Mouse (Mus musculus) ES-E14 (cell line): Measurements from ENCODE around the gene Klhdc7b.

Experiments used
- HCFC1 ChIP-seq: IDR thresholded peaks from 2 replicates; pipeline ENCODE4 v1.6.1; 2012; ENCODE audit warnings: low read length, inconsistent platforms, borderline replicate concordance; ENCODE audit not compliant: insufficient read depth
- ZC3H11A ChIP-seq: IDR thresholded peaks from 2 replicates; pipeline ENCODE4 v1.6.1; 2012; ENCODE audit warnings: low read depth, mild to moderate bottlenecking, inconsistent platforms, low read length, borderline replicate concordance
- ZNF384 ChIP-seq: IDR thresholded peaks from 2 replicates; pipeline ENCODE4 v1.6.1; 2012; ENCODE audit warnings: low read depth, low read length, inconsistent platforms

DNA sequence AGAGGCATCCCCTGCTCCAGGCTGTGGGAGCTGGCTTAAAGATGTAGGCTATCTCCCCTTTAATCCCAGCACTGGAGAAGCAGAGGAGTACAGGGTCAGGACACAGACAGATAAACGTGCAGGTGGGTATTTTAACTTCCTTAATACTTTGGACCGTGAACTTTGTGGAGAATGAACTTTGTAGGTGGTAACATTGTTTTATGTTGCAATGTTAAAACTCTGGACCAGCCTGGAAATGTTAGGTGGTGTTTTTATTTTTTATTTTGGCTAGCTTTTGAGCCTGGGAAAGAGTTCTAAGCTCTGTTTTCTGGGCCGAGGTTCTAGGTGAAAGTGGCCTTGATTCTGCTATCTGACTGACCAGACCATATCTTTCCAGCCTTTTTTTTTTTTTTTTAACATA is 46.6 kb downstream of the Klhdc7b start:
- no peak for TF ChIP-seq ZNF384
- no peak for TF ChIP-seq ZC3H11A
- no peak for TF ChIP-seq HCFC1
